16 mouse cellular contexts compared by ENCODE assay signal in genomic region chr3:96566661-96567450, GRCm38 (mm10). TPM values are rescaled to one million over a fixed set of nuclear protein-coding genes. Genes with fewer than 3 reads are reported as not detected.
DNase-seq lines count a peak whose midpoint lies in the region; ATAC-seq and TF ChIP-seq lines count a peak whose summit lies in the region.
"Had no signal": no experiment of that assay in that cellular context is flagged by ENCODE, and none has a peak within 500 bp of the region (broad histone marks: within the 10 kb centered on the region; RNA-seq: fewer than 3 reads in every experiment).

No protein-coding gene starts in this region.

- no peak for TF ChIP-seq POLR2A in thymus, adult 2 months (IDR thresholded peaks at IDR 0.05; ENCODE audit: control insufficient read depth, extremely low read depth, insufficient read depth, low read length, poor library complexity)

- no peaks in the 10 kb centered on the region for H3K9me3 ChIP-seq in heart, embryonic 10.5 days
- no peaks in the 10 kb centered on the region for H3K9me3 ChIP-seq in stomach, postnatal 0 days (ENCODE audit: control insufficient read depth, low read length)
- H3K9me3 ChIP-seq in midbrain, embryonic 16.5 days (replicated peaks; ENCODE audit: control insufficient read depth, low read length, poor library complexity, severe bottlenecking) = no peaks in the 10 kb centered on the region
- H3K9me3 ChIP-seq: embryonic facial prominence, embryonic 10.5 days; forebrain, embryonic 10.5 days; hindbrain, embryonic 10.5 days; liver, embryonic 13.5 days had no signal

- DNase-seq in heart, embryonic 10.5 days (ENCODE audit: low spot score) = no peak
- no peak for DNase-seq in heart, adult 9 months (ENCODE audit: low spot score in 2 of 2)
- no peak for DNase-seq in thymus, adult 2 months
- no peak for DNase-seq in thymus, postnatal 14 days
- peak; percentile 88 for DNase-seq in kidney, adult 9 months
- peak; percentile 51 for DNase-seq in stomach, postnatal 0 days (ENCODE audit: low spot score)
- no peak for DNase-seq in cerebellum, postnatal 10 days
- DNase-seq: adrenal gland, postnatal 14 days; cerebellum, adult 11 months; liver, embryonic 13.5 days; thymus, postnatal 36 days had no signal

- no peak for TF ChIP-seq CTCF in thymus, adult 2 months (IDR thresholded peaks at IDR 0.05; ENCODE audit: borderline replicate concordance, control insufficient read depth, extremely low read depth, insufficient read depth, low read length, poor library complexity)
- TF ChIP-seq CTCF in stomach, postnatal 0 days (IDR thresholded peaks at IDR 0.05; ENCODE audit: low read depth) = no peak

- no peaks in the 10 kb centered on the region for H3K27me3 ChIP-seq in heart, embryonic 10.5 days (ENCODE audit: insufficient read depth, poor library complexity, severe bottlenecking)
- H3K27me3 ChIP-seq in thymus, adult 2 months (ENCODE audit: control insufficient read depth, insufficient read depth, low read length) = no peaks in the 10 kb centered on the region
- H3K27me3 ChIP-seq in stomach, postnatal 0 days (ENCODE audit: control insufficient read depth, insufficient read depth, low read length) = no peaks in the 10 kb centered on the region
- H3K27me3 ChIP-seq in midbrain, embryonic 16.5 days (ENCODE audit: control insufficient read depth, insufficient read depth, low read depth, low read length) = no peaks in the 10 kb centered on the region
- H3K27me3 ChIP-seq: liver, embryonic 13.5 days; Patski had no signal

- no peak for TF ChIP-seq EP300 in stomach, postnatal 0 days (optimal IDR thresholded peaks at IDR 0.05)

- WGBS in heart, embryonic 10.5 days = 76% methylated on average over 8 of the region's 8 CpGs
- WGBS in thymus, adult 2 months = 45% methylated on average over 8 of the region's 8 CpGs
- WGBS in stomach, postnatal 0 days = 68% methylated on average over 8 of the region's 8 CpGs
- WGBS in midbrain, embryonic 16.5 days = 88% methylated on average over 8 of the region's 8 CpGs

- H3K36me3 ChIP-seq in heart, embryonic 10.5 days = no peaks in the 10 kb centered on the region
- no peaks in the 10 kb centered on the region for H3K36me3 ChIP-seq in thymus, adult 2 months (ENCODE audit: control insufficient read depth, insufficient read depth, low read length)
- no peaks in the 10 kb centered on the region for H3K36me3 ChIP-seq in stomach, postnatal 0 days (ENCODE audit: control insufficient read depth, insufficient read depth, low read length)
- no peaks in the 10 kb centered on the region for H3K36me3 ChIP-seq in midbrain, embryonic 16.5 days (ENCODE audit: control insufficient read depth, insufficient read depth, low read length)
- H3K36me3 ChIP-seq: embryonic facial prominence, embryonic 10.5 days; forebrain, embryonic 10.5 days; hindbrain, embryonic 10.5 days; liver, embryonic 13.5 days had no signal

- H3K4me2 ChIP-seq in stomach, postnatal 0 days (replicated peaks; ENCODE audit: low read depth) = no peak overlapping the region
- H3K4me2 ChIP-seq in midbrain, embryonic 16.5 days (ENCODE audit: low read length) = no peak overlapping the region
- H3K4me2 ChIP-seq: liver, embryonic 13.5 days had no signal

- H3K4me3 ChIP-seq in heart, embryonic 10.5 days = no peak overlapping the region
- H3K4me3 ChIP-seq in thymus, adult 2 months (ENCODE audit: control insufficient read depth, insufficient read depth, low read length) = no peak overlapping the region
- no peak overlapping the region for H3K4me3 ChIP-seq in stomach, postnatal 0 days (ENCODE audit: low read depth, low read length)
- no peak overlapping the region for H3K4me3 ChIP-seq in midbrain, embryonic 16.5 days (ENCODE audit: low read depth, low read length)
- H3K4me3 ChIP-seq: embryonic facial prominence, embryonic 10.5 days; forebrain, embryonic 10.5 days; hindbrain, embryonic 10.5 days; liver, embryonic 13.5 days had no signal

- no peak overlapping the region for H3K9ac ChIP-seq in stomach, postnatal 0 days (ENCODE audit: low read length)
- H3K9ac ChIP-seq in midbrain, embryonic 16.5 days (ENCODE audit: low read depth, low read length) = no peak overlapping the region
- H3K9ac ChIP-seq: liver, embryonic 13.5 days had no signal

- peak overlapping the region; percentile 24; the same call in 1 of the 2 replicates for H3K27ac ChIP-seq in heart, embryonic 10.5 days
- H3K27ac ChIP-seq in thymus, adult 2 months (ENCODE audit: control insufficient read depth, insufficient read depth, low read length) = peak overlapping the region; percentile 84
- peak overlapping the region; percentile 40 for H3K27ac ChIP-seq in stomach, postnatal 0 days (replicated peaks)
- H3K27ac ChIP-seq in midbrain, embryonic 16.5 days (ENCODE audit: low read length) = no peak overlapping the region
- H3K27ac ChIP-seq: embryonic facial prominence, embryonic 10.5 days; forebrain, embryonic 10.5 days; hindbrain, embryonic 10.5 days; liver, embryonic 13.5 days had no signal

- peaks cover 48% of the 10 kb centered on the region for H3K4me1 ChIP-seq in heart, embryonic 10.5 days
- peaks cover 62% of the 10 kb centered on the region for H3K4me1 ChIP-seq in thymus, adult 2 months (replicated peaks; ENCODE audit: control insufficient read depth, insufficient read depth, low read length)
- peaks cover 3% of the 10 kb centered on the region; the same call in 1 of the 2 replicates for H3K4me1 ChIP-seq in stomach, postnatal 0 days (replicated peaks; ENCODE audit: control insufficient read depth, insufficient read depth)
- H3K4me1 ChIP-seq in midbrain, embryonic 16.5 days (ENCODE audit: control insufficient read depth, insufficient read depth, low read length) = no peaks in the 10 kb centered on the region

- no peak for ATAC-seq in stomach, postnatal 0 days (ENCODE audit: low FRiP score, low TSS enrichment)
- ATAC-seq in midbrain, embryonic 16.5 days = no peak
- ATAC-seq: Patski had no signal

RNA-seq across cellular contexts. Expression of gene Txnip, which starts 9.1 kb away (rescaled TPM):
- polyA plus RNA-seq in heart, embryonic 10.5 days (2016; fragmentation: Nextera tagmentation; extraction: Ambion mirVana) = 59.9 and 75.5 TPM in 2 replicates
- 587 and 719 TPM in 2 replicates for polyA plus RNA-seq in thymus, adult 2 months (2012; rRNA removed)
- polyA plus RNA-seq in stomach, postnatal 0 days (2015; fragmentation: Nextera tagmentation; extraction: Ambion mirVana) = 273 and 276 TPM in 2 replicates
- polyA plus RNA-seq in midbrain, embryonic 16.5 days (2015; fragmentation: Nextera tagmentation; extraction: Ambion mirVana) = 41.5 and 43.5 TPM in 2 replicates

RNA-seq across cellular contexts. Expression of gene Gm16253, which starts 9.9 kb away (rescaled TPM):
- 0.88 and 2.8 TPM in 2 replicates for polyA plus RNA-seq in heart, embryonic 10.5 days (2016; fragmentation: Nextera tagmentation; extraction: Ambion mirVana)
- not detected in 2 replicates for polyA plus RNA-seq in thymus, adult 2 months (2012; rRNA removed)
- polyA plus RNA-seq in stomach, postnatal 0 days (2015; fragmentation: Nextera tagmentation; extraction: Ambion mirVana) = 0.18 and 0.46 TPM in 2 replicates
- 1.6 and 1.8 TPM in 2 replicates for polyA plus RNA-seq in midbrain, embryonic 16.5 days (2015; fragmentation: Nextera tagmentation; extraction: Ambion mirVana)
- polyA plus RNA-seq: liver, embryonic 13.5 days had no signal

RNA-seq across cellular contexts. Expression of gene Polr3gl, which starts 27.1 kb away (rescaled TPM):
- 37.1 and 37.2 TPM in 2 replicates for polyA plus RNA-seq in heart, embryonic 10.5 days (2016; fragmentation: Nextera tagmentation; extraction: Ambion mirVana)
- polyA plus RNA-seq in thymus, adult 2 months (2012; rRNA removed) = 17.8 and 18.2 TPM in 2 replicates
- 16.1 and 20.1 TPM in 2 replicates for polyA plus RNA-seq in stomach, postnatal 0 days (2015; fragmentation: Nextera tagmentation; extraction: Ambion mirVana)
- polyA plus RNA-seq in midbrain, embryonic 16.5 days (2015; fragmentation: Nextera tagmentation; extraction: Ambion mirVana) = 36.7 and 38.8 TPM in 2 replicates

RNA-seq across cellular contexts. Expression of gene Ankrd34a, which starts 29.6 kb away (rescaled TPM):
- 6.8 and 10.4 TPM in 2 replicates for polyA plus RNA-seq in heart, embryonic 10.5 days (2016; fragmentation: Nextera tagmentation; extraction: Ambion mirVana)
- polyA plus RNA-seq in thymus, adult 2 months (2012; rRNA removed) = 0.18 and 0.49 TPM in 2 replicates
- 1.3 TPM in 2 replicates for polyA plus RNA-seq in stomach, postnatal 0 days (2015; fragmentation: Nextera tagmentation; extraction: Ambion mirVana)
- 16.4 and 20.6 TPM in 2 replicates for polyA plus RNA-seq in midbrain, embryonic 16.5 days (2015; fragmentation: Nextera tagmentation; extraction: Ambion mirVana)

RNA-seq across cellular contexts. Expression of gene Lix1l, which starts 34.1 kb away (rescaled TPM):
- 4.7 and 4.8 TPM in 2 replicates for polyA plus RNA-seq in heart, embryonic 10.5 days (2016; fragmentation: Nextera tagmentation; extraction: Ambion mirVana)
- polyA plus RNA-seq in thymus, adult 2 months (2012; rRNA removed) = 4.6 and 8.2 TPM in 2 replicates
- polyA plus RNA-seq in stomach, postnatal 0 days (2015; fragmentation: Nextera tagmentation; extraction: Ambion mirVana) = 3.7 and 3.8 TPM in 2 replicates
- polyA plus RNA-seq in midbrain, embryonic 16.5 days (2015; fragmentation: Nextera tagmentation; extraction: Ambion mirVana) = 4.0 and 4.7 TPM in 2 replicates

Comparison
In these comparisons a context has a peak if more than half of its experiments do, and no peak if none do; other contexts are left out.
1. DNase-seq: peak in kidney, adult 9 months (single experiment) and stomach, postnatal 0 days (single experiment); none in heart, embryonic 10.5 days (single experiment), heart, adult 9 months (0 of 2), thymus, adult 2 months (single experiment), thymus, postnatal 14 days (single experiment) and cerebellum, postnatal 10 days (0 of 2).